Mouse (Mus musculus): ENCODE data around the gene Lcn10. TPM values are rescaled to one million over a fixed set of nuclear protein-coding genes. Genes with fewer than 3 reads are reported as not detected.

Lcn10 gene
- polyA plus RNA-seq, 1 experiment, result not detected

DNA sequence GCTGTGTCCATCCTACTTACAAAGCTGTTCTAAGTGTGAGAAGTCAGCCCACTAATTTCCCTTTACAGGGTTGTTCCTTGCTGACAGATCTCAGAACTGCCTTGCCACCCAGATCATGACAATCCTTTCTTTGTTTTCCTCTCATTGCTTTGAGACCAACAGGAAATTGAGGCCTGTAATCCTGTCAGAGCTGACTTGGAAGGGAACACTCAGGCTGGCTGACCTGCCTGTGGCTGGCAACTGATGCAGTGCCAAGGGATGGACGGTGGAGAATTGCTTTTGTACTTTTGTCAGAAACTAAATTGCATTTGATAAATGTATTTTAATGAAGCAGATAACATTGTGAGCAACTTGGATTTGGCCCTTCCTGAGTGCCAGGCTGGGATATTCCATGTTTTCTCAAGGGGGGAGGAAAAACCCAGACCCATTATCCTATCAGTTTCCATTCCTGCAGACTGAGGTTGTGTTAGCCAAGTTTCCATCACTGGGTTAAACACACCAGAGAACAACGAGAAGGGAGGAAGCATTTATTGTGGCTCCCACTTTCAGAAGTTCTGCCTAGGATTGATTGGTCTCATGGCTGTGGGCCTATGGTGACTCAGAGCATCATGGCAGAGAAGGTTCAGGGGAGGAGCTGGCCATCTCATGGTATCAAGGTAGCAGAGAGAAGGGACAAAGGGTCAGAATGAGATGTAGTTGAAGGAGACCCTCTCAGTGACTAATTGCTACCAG, 50.8 kb downstream of the Lcn10 start:
- no peak overlapping the region for H3K27ac ChIP-seq (ENCODE audit: insufficient read depth, low read depth, low read length)
- H3K4me3 ChIP-seq (ENCODE audit: insufficient read depth, low read depth, low read length), result no peak overlapping the region
- no peaks in the 10 kb centered on the region for H3K4me1 ChIP-seq (ENCODE audit: control insufficient read depth, insufficient read depth, low read length)
- 33% methylated on average over 2 of the region's 2 CpGs for WGBS
- no peak for TF ChIP-seq CTCF (IDR thresholded peaks at IDR 0.05; ENCODE audit: insufficient read depth, low read depth, low read length)
- no peak for TF ChIP-seq POLR2A (IDR thresholded peaks at IDR 0.05; ENCODE audit: insufficient read depth, low read depth, low read length)

Other genes starting within 250 kb of the Lcn10 start
- gene Clic3, start 225.9 kb upstream of the Lcn10 start, polyA plus RNA-seq (2012; ENCODE audit: insufficient read depth, insufficient read length, low replicate concordance, missing spikeins), result not detected in 2 replicates
- not detected in 2 replicates for gene Paxx, start 221.6 kb upstream of the Lcn10 start, polyA plus RNA-seq (2012; ENCODE audit: insufficient read depth, insufficient read length, low replicate concordance, missing spikeins)
- gene Ptgds, start 212.7 kb upstream of the Lcn10 start, polyA plus RNA-seq (2012; ENCODE audit: insufficient read depth, insufficient read length, low replicate concordance, missing spikeins), result 758 and 1,988 TPM in 2 replicates
- not detected in 2 replicates for gene Lcn12, start 188.8 kb upstream of the Lcn10 start, polyA plus RNA-seq (2012; ENCODE audit: insufficient read depth, insufficient read length, low replicate concordance, missing spikeins)
- 706 TPM in 1 of 2 replicates, not detected in the other for gene Fbxw5, start 182.0 kb upstream of the Lcn10 start, polyA plus RNA-seq (2012; ENCODE audit: insufficient read depth, insufficient read length, low replicate concordance, missing spikeins)
- gene C8g, start 181.0 kb upstream of the Lcn10 start, polyA plus RNA-seq (2012; ENCODE audit: insufficient read depth, insufficient read length, low replicate concordance, missing spikeins), result not detected in 2 replicates
- gene Traf2, start 135.8 kb upstream of the Lcn10 start, polyA plus RNA-seq (2012; ENCODE audit: insufficient read depth, insufficient read length, low replicate concordance, missing spikeins), result not detected in 2 replicates
- not detected in 2 replicates for gene Edf1, start 124.9 kb upstream of the Lcn10 start, polyA plus RNA-seq (2012; ENCODE audit: insufficient read depth, insufficient read length, low replicate concordance, missing spikeins)
- not detected in 2 replicates for gene Mamdc4, start 107.9 kb upstream of the Lcn10 start, polyA plus RNA-seq (2012; ENCODE audit: insufficient read depth, insufficient read length, low replicate concordance, missing spikeins)
- not detected in 2 replicates for gene Phpt1, start 107.5 kb upstream of the Lcn10 start, polyA plus RNA-seq (2012; ENCODE audit: insufficient read depth, insufficient read length, low replicate concordance, missing spikeins)
- gene Ajm1, start 101.0 kb upstream of the Lcn10 start, polyA plus RNA-seq (2012; ENCODE audit: insufficient read depth, insufficient read length, low replicate concordance, missing spikeins), result not detected in 2 replicates
- gene Rabl6, start 74.2 kb upstream of the Lcn10 start, polyA plus RNA-seq (2012; ENCODE audit: insufficient read depth, insufficient read length, low replicate concordance, missing spikeins), result not detected in 2 replicates
- not detected in 2 replicates for gene Ccdc183, start 65.0 kb upstream of the Lcn10 start, polyA plus RNA-seq (2012; ENCODE audit: insufficient read depth, insufficient read length, low replicate concordance, missing spikeins)
- not detected in 2 replicates for gene Tmem141, start 60.7 kb upstream of the Lcn10 start, polyA plus RNA-seq (2012; ENCODE audit: insufficient read depth, insufficient read length, low replicate concordance, missing spikeins)
- not detected in 2 replicates for gene Fcna, start 54.7 kb upstream of the Lcn10 start, polyA plus RNA-seq (2012; ENCODE audit: insufficient read depth, insufficient read length, low replicate concordance, missing spikeins)
- not detected in 2 replicates for gene Lcn8, start 29.6 kb upstream of the Lcn10 start, polyA plus RNA-seq (2012; ENCODE audit: insufficient read depth, insufficient read length, low replicate concordance, missing spikeins)
- gene Lcn5, start 24.8 kb upstream of the Lcn10 start, polyA plus RNA-seq (2012; ENCODE audit: insufficient read depth, insufficient read length, low replicate concordance, missing spikeins), result not detected in 2 replicates
- gene Lcn6, start 5.9 kb upstream of the Lcn10 start, polyA plus RNA-seq (2012; ENCODE audit: insufficient read depth, insufficient read length, low replicate concordance, missing spikeins), result not detected in 2 replicates
- gene Obp2a, start 17.3 kb downstream of the Lcn10 start, polyA plus RNA-seq (2012; ENCODE audit: insufficient read depth, insufficient read length, low replicate concordance, missing spikeins), result not detected in 2 replicates
- gene Bmyc, start 24.0 kb downstream of the Lcn10 start, polyA plus RNA-seq (2012; ENCODE audit: insufficient read depth, insufficient read length, low replicate concordance, missing spikeins), result not detected in 2 replicates
- gene Obp2b, start 54.3 kb downstream of the Lcn10 start, polyA plus RNA-seq (2012; ENCODE audit: insufficient read depth, insufficient read length, low replicate concordance, missing spikeins), result not detected in 2 replicates
- not detected in 2 replicates for gene Lcn3, start 82.8 kb downstream of the Lcn10 start, polyA plus RNA-seq (2012; ENCODE audit: insufficient read depth, insufficient read length, low replicate concordance, missing spikeins)
- not detected in 2 replicates for gene Lcn11, start 94.3 kb downstream of the Lcn10 start, polyA plus RNA-seq (2012; ENCODE audit: insufficient read depth, insufficient read length, low replicate concordance, missing spikeins)
- gene Gm13539, start 99.5 kb downstream of the Lcn10 start, polyA plus RNA-seq (2012; ENCODE audit: insufficient read depth, insufficient read length, low replicate concordance, missing spikeins), result not detected in 2 replicates
- not detected in 2 replicates for gene Glt6d1, start 133.1 kb downstream of the Lcn10 start, polyA plus RNA-seq (2012; ENCODE audit: insufficient read depth, insufficient read length, low replicate concordance, missing spikeins)
- gene Lcn9, start 140.4 kb downstream of the Lcn10 start, polyA plus RNA-seq (2012; ENCODE audit: insufficient read depth, insufficient read length, low replicate concordance, missing spikeins), result not detected in 2 replicates
- not detected in 2 replicates for gene Sohlh1, start 164.5 kb downstream of the Lcn10 start, polyA plus RNA-seq (2012; ENCODE audit: insufficient read depth, insufficient read length, low replicate concordance, missing spikeins)
- gene Kcnt1, start 181.0 kb downstream of the Lcn10 start, polyA plus RNA-seq (2012; ENCODE audit: insufficient read depth, insufficient read length, low replicate concordance, missing spikeins), result 206 and 256 TPM in 2 replicates

Measured in olfactory bulb, adult 2 months (tissue).